Mouse (Mus musculus) kidney, embryonic 16.5 days (tissue): ENCODE measurements around the gene Ccdc124. TPM values are rescaled to one million over a fixed set of nuclear protein-coding genes. Genes with fewer than 3 reads are reported as not detected.
A peak's percentile ranks its signal among the peaks of the same experiment; 100 is the strongest.

Source experiments
- ATAC-seq: fragments of 200-750 bp; cut with Nextera tagmentation; 2 replicates; pipeline ENCODE4 v1.8.0; 2017; ENCODE audit warnings: moderate TSS enrichment; ENCODE audit not compliant: low FRiP score, low TSS enrichment
- H3K27ac ChIP-seq: fragments of 300-500 bp; sonication (generic); 2 replicates; pipeline ENCODE4 v1.5.1; 2014; ENCODE audit warnings: low read length
- H3K27me3 ChIP-seq: fragments of 300-500 bp; sonication (generic); 2 replicates; pipeline ENCODE4 v1.6.1; 2014; ENCODE audit warnings: low read length, control low read depth, mixed read lengths; ENCODE audit not compliant: insufficient read depth
- H3K36me3 ChIP-seq: fragments of 300-500 bp; sonication (generic); 2 replicates; pipeline ENCODE4 v1.6.1; 2014; ENCODE audit warnings: low read length, control low read depth, mixed read lengths; ENCODE audit not compliant: insufficient read depth
- H3K4me1 ChIP-seq: fragments of 300-500 bp; sonication (generic); 2 replicates; pipeline ENCODE4 v1.6.1; 2014; ENCODE audit warnings: low read length, control low read depth, mixed read lengths; ENCODE audit not compliant: insufficient read depth
- H3K4me2 ChIP-seq: fragments of 300-500 bp; sonication (generic); replicated peaks from 2 replicates; pipeline ENCODE4 v1.6.1; 2014; ENCODE audit warnings: low read depth, low read length
- H3K4me3 ChIP-seq: fragments of 300-500 bp; sonication (generic); 2 replicates; pipeline ENCODE4 v1.5.1; 2014; ENCODE audit warnings: mild to moderate bottlenecking, low read length
- H3K9ac ChIP-seq: fragments of 300-500 bp; sonication (generic); replicated peaks from 2 replicates; pipeline ENCODE4 v1.6.1; 2014; ENCODE audit warnings: low read length
- H3K9me3 ChIP-seq: fragments of 300-500 bp; sonication (generic); 2 replicates; pipeline ENCODE4 v1.6.1; 2016; ENCODE audit warnings: low read length, control low read depth
- WGBS: fragments of 180-500 bp; shearing (Covaris S2); extraction: QIAGEN DNeasy Blood & Tissue Kit; methylation state at CpG from one replicate; pipeline ENCODE4 v1.1.7; 2014; 5-methylcytosine and 5-hydroxymethylcytosine counted together
- polyA plus RNA-seq: library from polyadenylated mRNA; unstranded; fragments of >200 nt; fragmentation: Nextera tagmentation; extraction: Ambion mirVana; gene quantifications from 2 replicates; pipeline ENCODE4 v1.2.1, GENCODE M21; 2015

The Ccdc124 gene
- 114 and 119 TPM in 2 replicates for polyA plus RNA-seq

DNA sequence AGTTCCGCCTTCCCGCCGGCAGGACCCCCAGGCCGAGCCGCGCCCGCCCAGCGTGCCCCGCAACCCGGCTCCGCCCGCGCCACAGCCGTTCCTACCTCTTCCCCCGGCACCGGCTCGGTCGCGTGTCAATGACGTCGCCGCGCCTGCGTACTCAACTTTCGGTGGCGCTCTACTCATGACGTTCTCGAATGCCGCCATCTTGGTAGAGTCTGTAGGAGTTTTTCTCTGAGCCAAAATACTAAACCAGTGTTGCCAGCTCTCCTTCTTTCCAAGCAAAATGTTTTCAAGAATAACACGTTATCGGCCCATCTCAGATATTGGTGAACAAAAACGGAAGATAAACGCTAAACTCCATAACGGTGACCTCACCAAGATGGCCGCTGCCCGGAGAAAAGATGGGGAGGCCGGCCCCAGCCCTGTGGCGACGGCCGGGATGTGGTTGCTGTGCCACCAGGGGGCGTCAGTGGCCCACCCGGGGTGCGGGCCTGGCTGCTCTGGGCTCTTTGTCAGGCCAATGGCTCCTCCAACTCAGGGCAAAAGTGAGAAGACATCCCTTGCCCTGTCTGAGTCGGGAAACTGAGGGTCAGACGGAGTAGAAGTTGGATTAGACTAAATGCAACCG, at the start of gene Ccdc124:
Ccdc124 (minus strand) TSS at position 572 of the 622 bp plus-strand sequence.
- H3K27me3 ChIP-seq = no peaks in the 10 kb centered on the region
- no peaks in the 10 kb centered on the region for H3K9me3 ChIP-seq
- H3K36me3 ChIP-seq = no peaks in the 10 kb centered on the region
- peak within 1 kb of the TSS; percentile 93 for H3K27ac ChIP-seq
- WGBS = 2% methylated on average over 46 of the region's 46 CpGs
- peak within 1 kb of the TSS; percentile 85 for H3K4me3 ChIP-seq
- peak within 1 kb of the TSS; percentile 86 for H3K9ac ChIP-seq
- peak within 1 kb of the TSS; percentile 91 for H3K4me2 ChIP-seq
- peaks cover 14% of the 10 kb centered on the region for H3K4me1 ChIP-seq
- ATAC-seq = peak; percentile 89

DNA sequence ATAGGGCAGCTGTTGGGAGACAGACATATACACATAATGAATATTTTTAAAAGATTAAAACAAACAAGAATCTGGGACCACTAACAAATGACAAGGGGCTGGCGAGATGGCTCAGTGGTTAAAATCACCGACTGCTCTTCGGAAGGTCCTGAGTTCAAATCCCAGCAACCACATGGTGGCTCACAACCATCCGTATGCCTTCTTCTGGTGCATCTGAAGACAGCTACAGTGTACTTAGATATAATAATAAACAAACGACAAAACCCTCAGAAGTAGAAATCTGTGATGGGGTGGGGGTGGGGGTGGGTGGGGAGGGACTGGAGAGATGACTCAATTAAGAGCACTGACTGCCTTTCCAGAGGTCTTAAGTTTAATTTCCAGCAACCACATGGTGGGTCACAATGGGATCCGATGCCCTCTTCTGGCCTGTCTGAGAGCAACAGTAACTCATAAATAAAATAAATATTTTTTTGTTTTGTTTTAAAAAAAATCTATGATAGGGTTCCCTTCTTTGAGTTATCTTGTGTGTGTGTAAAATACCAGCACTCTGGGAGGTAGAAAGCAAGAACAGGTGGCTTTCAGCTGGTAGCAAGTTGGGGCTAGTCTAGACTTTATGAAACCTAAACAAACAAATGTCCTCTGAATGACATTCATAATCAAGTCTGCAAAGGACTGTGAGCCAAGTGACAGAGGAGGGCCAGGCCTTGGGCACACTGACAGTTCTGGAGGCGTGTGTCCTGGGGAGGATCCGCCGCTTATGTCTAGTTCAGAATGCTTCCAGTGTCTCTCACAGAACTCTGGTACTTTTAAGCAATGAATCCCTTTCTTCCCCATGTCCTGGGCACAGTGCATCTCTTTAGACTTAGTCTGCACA, 46.6 kb upstream of the Ccdc124 start:
- no peaks in the 10 kb centered on the region for H3K27me3 ChIP-seq
- no peak for ATAC-seq
- H3K4me3 ChIP-seq = no peak overlapping the region
- no peak overlapping the region for H3K27ac ChIP-seq
- H3K36me3 ChIP-seq = peaks cover 51% of the 10 kb centered on the region
- WGBS = 88% methylated on average over 9 of the region's 9 CpGs
- H3K9me3 ChIP-seq = no peaks in the 10 kb centered on the region
- H3K4me1 ChIP-seq = no peaks in the 10 kb centered on the region
- no peak overlapping the region for H3K4me2 ChIP-seq
- H3K9ac ChIP-seq = no peak overlapping the region

DNA sequence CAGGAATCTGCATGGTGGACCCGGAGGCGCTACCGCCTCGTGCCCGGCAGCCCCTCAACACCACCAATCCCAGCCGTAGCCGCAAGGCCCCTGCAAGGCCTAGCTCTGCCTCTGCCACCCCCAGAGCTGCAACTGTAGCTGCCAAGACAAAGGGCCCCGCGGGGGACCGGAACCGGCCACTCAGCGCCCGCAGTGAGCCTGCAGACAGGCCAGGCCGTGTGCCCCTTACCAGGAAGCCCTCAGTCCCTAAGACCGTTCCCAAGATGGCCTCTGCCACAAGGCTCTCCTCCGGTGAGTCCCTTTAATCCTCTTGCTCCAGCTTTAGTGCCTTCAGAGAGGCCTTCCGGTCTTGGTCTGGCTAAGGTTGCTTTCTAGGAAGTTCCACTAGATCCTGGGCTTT, 41.0 kb upstream of the Ccdc124 start:
- Histone ChIP-seq H3K9me3 (no peaks in the 10 kb centered on the region), H3K4me2 (no peak overlapping the region), H3K27me3 (no peaks in the 10 kb centered on the region), H3K4me1 (no peaks in the 10 kb centered on the region), H3K4me3 (no peak overlapping the region), H3K36me3 (peaks cover 75% of the 10 kb centered on the region), H3K9ac (no peak overlapping the region), H3K27ac (no peak overlapping the region)
- no peak for ATAC-seq
- WGBS = 94% methylated on average over 17 of the region's 17 CpGs

DNA sequence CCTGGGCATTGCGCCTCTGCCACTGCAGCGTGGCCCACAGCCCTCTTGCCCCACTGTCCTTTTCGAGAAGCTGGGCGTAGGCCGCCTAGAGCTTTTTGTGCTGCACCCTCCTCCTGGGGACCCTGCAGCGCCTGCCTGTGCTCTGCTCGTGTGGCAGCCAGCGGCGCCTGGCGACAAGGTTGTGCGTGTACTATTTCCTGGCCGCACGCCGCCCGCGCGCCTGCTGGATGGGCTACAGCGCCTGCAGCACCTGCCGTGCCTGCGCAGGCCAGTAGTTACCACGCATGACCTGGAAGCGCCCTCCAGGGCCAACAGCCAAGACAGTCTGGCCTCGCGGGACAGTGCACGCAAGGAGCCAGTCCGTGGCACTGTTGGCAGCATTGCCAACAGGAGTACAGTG, 39.8 kb upstream of the Ccdc124 start:
- no peaks in the 10 kb centered on the region for H3K9me3 ChIP-seq
- H3K4me1 ChIP-seq = no peaks in the 10 kb centered on the region
- H3K4me2 ChIP-seq = no peak overlapping the region
- H3K27me3 ChIP-seq = no peaks in the 10 kb centered on the region
- H3K36me3 ChIP-seq = peaks cover 74% of the 10 kb centered on the region
- H3K27ac ChIP-seq = no peak overlapping the region
- ATAC-seq = no peak
- no peak overlapping the region for H3K4me3 ChIP-seq
- no peak overlapping the region for H3K9ac ChIP-seq
- WGBS = 95% methylated on average over 26 of the region's 26 CpGs

DNA sequence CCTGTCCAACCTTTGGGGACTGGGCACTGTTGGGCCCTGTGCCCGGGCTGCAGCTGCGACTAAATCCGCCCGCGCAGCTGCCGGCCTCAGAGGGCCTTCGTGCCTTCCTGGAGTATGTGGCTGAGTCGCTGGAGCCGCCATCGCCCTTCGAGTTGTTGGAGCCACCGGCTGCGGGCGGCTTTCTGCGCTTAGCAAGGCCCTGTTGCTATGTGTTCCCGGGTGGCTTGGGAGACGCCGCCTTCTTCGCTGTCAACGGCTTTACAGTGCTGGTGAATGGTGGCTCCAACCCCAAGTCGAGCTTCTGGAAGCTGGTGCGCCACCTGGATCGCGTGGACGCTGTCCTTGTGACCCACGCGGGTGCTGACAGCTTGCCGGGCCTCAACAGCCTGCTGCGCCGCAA, 39.2 kb upstream of the Ccdc124 start:
- H3K27ac ChIP-seq = no peak overlapping the region
- 94% methylated on average over 30 of the region's 30 CpGs for WGBS
- H3K4me1 ChIP-seq = no peaks in the 10 kb centered on the region
- ATAC-seq = no peak
- H3K4me3 ChIP-seq = no peak overlapping the region
- no peak overlapping the region for H3K9ac ChIP-seq
- no peak overlapping the region for H3K4me2 ChIP-seq
- peaks cover 68% of the 10 kb centered on the region for H3K36me3 ChIP-seq
- no peaks in the 10 kb centered on the region for H3K9me3 ChIP-seq
- no peaks in the 10 kb centered on the region for H3K27me3 ChIP-seq

DNA sequence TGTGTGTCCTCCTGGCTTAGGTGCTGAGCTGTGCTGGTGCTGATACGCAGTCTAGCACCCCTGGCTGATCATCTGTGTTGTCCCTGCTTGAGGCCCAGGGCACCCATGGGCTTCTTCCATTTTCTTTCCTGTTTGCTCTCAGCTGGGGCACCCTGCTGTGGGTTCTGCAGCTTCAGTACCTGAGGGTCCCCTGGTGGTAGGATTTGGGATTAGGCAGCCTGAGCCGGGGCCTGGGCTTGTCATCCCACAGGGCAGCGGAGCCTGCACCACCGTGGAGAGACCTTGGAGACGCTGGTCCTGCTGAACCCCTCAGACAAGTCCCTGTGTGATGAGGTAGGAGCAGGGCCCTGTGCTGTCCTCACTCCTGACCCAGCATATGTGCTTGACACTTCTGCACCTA, 37.9 kb upstream of the Ccdc124 start:
- no peak overlapping the region for H3K27ac ChIP-seq
- H3K36me3 ChIP-seq = peaks cover 55% of the 10 kb centered on the region
- H3K4me3 ChIP-seq = no peak overlapping the region
- no peaks in the 10 kb centered on the region for H3K9me3 ChIP-seq
- H3K9ac ChIP-seq = no peak overlapping the region
- H3K4me2 ChIP-seq = no peak overlapping the region
- H3K27me3 ChIP-seq = no peaks in the 10 kb centered on the region
- WGBS = 77% methylated on average over 5 of the region's 5 CpGs
- ATAC-seq = no peak
- H3K4me1 ChIP-seq = peaks cover 7% of the 10 kb centered on the region

DNA sequence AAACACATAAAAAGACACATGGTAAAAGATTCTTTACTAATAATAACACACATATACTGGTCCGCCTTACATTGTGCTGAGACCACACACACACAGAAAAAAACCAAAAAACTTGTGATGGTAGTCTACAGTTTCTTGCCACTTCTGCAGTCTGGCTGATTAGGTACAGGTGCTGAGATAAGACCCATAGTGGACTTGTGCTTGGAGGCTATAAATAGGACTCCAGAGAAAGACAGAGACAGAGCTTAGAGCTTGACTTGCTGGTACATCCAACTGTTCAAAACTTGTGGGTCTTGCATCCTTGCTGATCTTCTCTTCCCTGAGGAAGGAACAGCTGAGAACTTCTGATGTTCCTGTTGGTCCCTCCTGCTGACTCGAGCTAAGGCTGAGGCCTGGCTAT, 33.8 kb upstream of the Ccdc124 start:
- H3K36me3 ChIP-seq = peaks cover 17% of the 10 kb centered on the region
- H3K4me2 ChIP-seq = no peak overlapping the region
- 0 out of 2 replicates have a peak, but pooled peaks cover 3% of the 10 kb centered on the region for H3K27me3 ChIP-seq
- ATAC-seq = no peak
- no peak overlapping the region for H3K27ac ChIP-seq
- H3K9me3 ChIP-seq = no peaks in the 10 kb centered on the region
- no peak overlapping the region for H3K9ac ChIP-seq
- H3K4me3 ChIP-seq = no peak overlapping the region
- WGBS = 94% methylated on average over 2 of the region's 2 CpGs
- peaks cover 15% of the 10 kb centered on the region for H3K4me1 ChIP-seq

DNA sequence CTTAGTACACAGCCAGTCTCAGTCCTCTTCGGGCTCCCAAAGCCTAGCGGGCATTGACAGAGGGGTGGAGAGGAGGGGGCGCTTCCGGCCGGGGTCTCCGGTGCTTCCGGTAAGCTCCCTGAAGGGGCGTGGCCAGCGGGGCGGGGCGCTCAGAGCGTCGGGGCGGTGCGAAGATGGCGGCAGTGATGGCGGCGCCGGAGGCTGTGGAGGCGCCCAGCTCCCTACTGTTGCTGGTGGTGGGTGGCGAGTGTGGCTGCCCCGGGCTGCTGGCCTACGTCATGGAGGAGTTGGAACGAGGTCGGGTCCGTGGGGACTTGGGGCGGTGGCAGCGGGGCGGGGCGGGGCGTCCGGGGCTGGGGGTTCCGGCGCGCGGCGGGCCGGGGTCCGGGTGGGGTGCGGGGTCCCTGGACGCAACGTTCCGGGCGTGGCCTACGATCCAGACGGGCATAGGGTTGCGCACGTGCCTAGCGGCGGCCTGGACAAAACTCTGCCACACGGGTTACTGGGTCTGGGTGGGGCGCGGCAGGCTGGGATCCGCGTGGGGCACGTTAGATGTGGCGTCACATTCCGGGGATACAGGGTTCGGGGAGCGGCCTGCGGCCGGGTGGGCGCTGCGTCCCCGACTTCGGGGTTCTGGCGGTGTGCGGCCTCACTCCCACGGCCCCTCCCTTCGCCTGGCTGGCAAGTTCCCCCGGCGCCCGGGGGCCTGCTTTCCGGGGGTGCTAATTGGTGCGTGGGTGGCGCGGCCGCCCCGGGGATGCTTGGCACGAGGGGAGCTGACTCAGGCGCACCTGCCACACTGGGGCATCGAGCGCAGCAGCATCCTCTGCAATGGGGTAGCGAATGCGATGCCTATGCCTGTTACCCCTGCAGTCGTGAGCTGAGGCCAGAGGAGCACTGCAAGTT, 32.3 kb upstream of the Ccdc124 start, which contains the start of gene Map1s:
Map1s (plus strand) TSS at position 102 of the 906 bp plus-strand sequence.
- Histone ChIP-seq H3K9ac (peak within 1 kb of the TSS; percentile 91), H3K4me2 (peak within 1 kb of the TSS; percentile 79), H3K27ac (peak within 1 kb of the TSS; percentile 94), H3K27me3 (0 out of 2 replicates have a peak, but pooled peaks cover 3% of the 10 kb centered on the region), H3K9me3 (no peaks in the 10 kb centered on the region), H3K36me3 (0 out of 2 replicates have a peak, but pooled peaks cover 4% of the 10 kb centered on the region), H3K4me3 (peak within 1 kb of the TSS; percentile 76), H3K4me1 (peaks cover 15% of the 10 kb centered on the region)
- peak; percentile 93 for ATAC-seq
- WGBS = under 1% methylated on average over 60 of the region's 86 CpGs

DNA sequence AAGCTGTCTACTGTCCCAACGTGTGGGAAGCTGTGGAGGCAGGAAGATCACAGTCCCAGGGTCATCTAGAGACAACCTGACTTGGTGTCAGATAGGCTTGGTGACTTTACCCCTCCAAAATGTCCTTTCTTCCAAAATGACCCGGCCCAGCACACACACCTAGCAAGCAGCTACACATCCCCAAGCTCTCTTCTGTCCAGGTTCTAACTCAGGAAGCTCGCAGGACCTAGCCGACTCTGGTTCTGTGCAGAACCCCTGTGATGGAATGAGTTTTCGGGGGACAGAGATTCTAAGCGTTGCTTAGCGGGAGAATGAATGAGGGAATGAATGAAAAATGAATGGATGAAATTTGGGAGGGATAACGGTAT, 31.7 kb upstream of the Ccdc124 start:
- Histone ChIP-seq H3K9ac (peak overlapping the region; percentile 91), H3K27me3 (0 out of 2 replicates have a peak, but pooled peaks cover 3% of the 10 kb centered on the region), H3K36me3 (0 out of 2 replicates have a peak, but pooled peaks cover 4% of the 10 kb centered on the region), H3K9me3 (no peaks in the 10 kb centered on the region), H3K4me3 (peak overlapping the region; percentile 76), H3K4me2 (peak overlapping the region; percentile 79), H3K27ac (peak overlapping the region; percentile 94), H3K4me1 (peaks cover 15% of the 10 kb centered on the region)
- ATAC-seq = peak; percentile 44
- WGBS = 14% methylated on average over 8 of the region's 8 CpGs
